Mouse (Mus musculus) embryonic fibroblast, embryonic 13.5 days (primary cell): Measurements from ENCODE around the gene Nkain2.

Experiments used
- CTCF ChIP-seq: IDR thresholded peaks from 2 replicates; pipeline ENCODE4 v1.5.1; 2011; ENCODE audit warnings: mild to moderate bottlenecking, control low read depth, low read length, moderate library complexity, borderline replicate concordance; ENCODE audit not compliant: insufficient read depth
- POLR2A ChIP-seq: IDR thresholded peaks from 2 replicates; pipeline ENCODE4 v1.6.1; 2011; ENCODE audit warnings: low read depth, mild to moderate bottlenecking, control low read depth, low read length, moderate library complexity

GRCm38 (mm10) chr10:32889652-32890506 is at the start of gene Nkain2:
- no peak for TF ChIP-seq POLR2A
- TF ChIP-seq CTCF, result no peak
